Mouse (Mus musculus) midbrain, embryonic 16.5 days (tissue): ENCODE measurements around the gene Gm20538. TPM values are rescaled to one million over a fixed set of nuclear protein-coding genes. Genes with fewer than 3 reads are reported as not detected.

Experiments
- ATAC-seq: fragments of 200-750 bp; cut with Nextera tagmentation; 2 replicates; pipeline ENCODE4 v1.8.0; 2017; ENCODE audit warnings: moderate TSS enrichment
- H3K27ac ChIP-seq: fragments of 300-500 bp; sonication (generic); 2 replicates; pipeline ENCODE4 v1.5.1; 2014; ENCODE audit warnings: mild to moderate bottlenecking, low read length, mixed read lengths
- H3K27me3 ChIP-seq: fragments of 300-500 bp; sonication (generic); 2 replicates; pipeline ENCODE4 v1.6.1; 2014; ENCODE audit warnings: low read depth, low read length, mixed read lengths; ENCODE audit not compliant: control insufficient read depth, insufficient read depth
- H3K36me3 ChIP-seq: fragments of 300-500 bp; sonication (generic); 2 replicates; pipeline ENCODE4 v1.6.1; 2014; ENCODE audit warnings: mild to moderate bottlenecking, low read length, moderate library complexity, mixed read lengths; ENCODE audit not compliant: control insufficient read depth, insufficient read depth
- H3K4me1 ChIP-seq: fragments of 300-500 bp; sonication (generic); 2 replicates; pipeline ENCODE4 v1.6.1; 2014; ENCODE audit warnings: mild to moderate bottlenecking, low read length, mixed read lengths; ENCODE audit not compliant: control insufficient read depth, insufficient read depth
- H3K4me2 ChIP-seq: fragments of 300-500 bp; sonication (generic); 2 replicates; pipeline ENCODE4 v1.6.1; 2014; ENCODE audit warnings: mild to moderate bottlenecking, low read length, mixed read lengths
- H3K4me3 ChIP-seq: fragments of 300-500 bp; sonication (generic); 2 replicates; pipeline ENCODE4 v1.5.1; 2014; ENCODE audit warnings: low read depth, mild to moderate bottlenecking, low read length, moderate library complexity, mixed read lengths
- H3K9ac ChIP-seq: fragments of 300-500 bp; sonication (generic); 2 replicates; pipeline ENCODE4 v1.6.1; 2014; ENCODE audit warnings: low read depth, low read length, mixed read lengths
- H3K9me3 ChIP-seq: fragments of 300-500 bp; sonication (generic); replicated peaks from 2 replicates; pipeline ENCODE4 v1.6.1; 2014; ENCODE audit warnings: mild to moderate bottlenecking, low read length, mixed read lengths; ENCODE audit not compliant: control insufficient read depth, poor library complexity, severe bottlenecking
- WGBS: fragments of 180-500 bp; shearing (Covaris S2); extraction: QIAGEN DNeasy Blood & Tissue Kit; methylation state at CpG from one replicate; pipeline ENCODE4 v1.1.7; 2014; 5-methylcytosine and 5-hydroxymethylcytosine counted together
- polyA plus RNA-seq: library from polyadenylated mRNA; unstranded; fragments of >200 nt; fragmentation: Nextera tagmentation; extraction: Ambion mirVana; gene quantifications from 2 replicates; pipeline ENCODE4 v1.2.1, GENCODE M21; 2015

Gm20538 gene
- polyA plus RNA-seq, 1 experiment from 2014 or later = not detected

GRCm38 (mm10) chr19:44501925-44502324 lies 50.7 kb downstream of the Gm20538 start:
- ATAC-seq = no peak
- 83% methylated on average over 6 of the region's 6 CpGs for WGBS

GRCm38 (mm10) chr19:44500240-44500639 lies 52.4 kb downstream of the Gm20538 start:
- H3K9me3 ChIP-seq = no peaks in the 10 kb centered on the region
- WGBS = 39% methylated on average over 5 of the region's 5 CpGs
- H3K4me3 ChIP-seq = no peak overlapping the region
- peaks cover 82% of the 10 kb centered on the region for H3K27me3 ChIP-seq
- H3K27ac ChIP-seq = no peak overlapping the region
- no peaks in the 10 kb centered on the region for H3K36me3 ChIP-seq
- H3K4me1 ChIP-seq = no peaks in the 10 kb centered on the region
- H3K4me2 ChIP-seq = no peak overlapping the region
- no peak overlapping the region for H3K9ac ChIP-seq
- no peak for ATAC-seq

More at GRCm38 (mm10) chr19:44501925-44502324, 50.7 kb downstream of the Gm20538 start:
- Histone ChIP-seq H3K27ac (no peak overlapping the region), H3K4me3 (no peak overlapping the region), H3K4me1 (no peaks in the 10 kb centered on the region), H3K4me2 (no peak overlapping the region), H3K27me3 (peaks cover 80% of the 10 kb centered on the region), H3K9me3 (no peaks in the 10 kb centered on the region), H3K36me3 (no peaks in the 10 kb centered on the region), H3K9ac (no peak overlapping the region)

DNA sequence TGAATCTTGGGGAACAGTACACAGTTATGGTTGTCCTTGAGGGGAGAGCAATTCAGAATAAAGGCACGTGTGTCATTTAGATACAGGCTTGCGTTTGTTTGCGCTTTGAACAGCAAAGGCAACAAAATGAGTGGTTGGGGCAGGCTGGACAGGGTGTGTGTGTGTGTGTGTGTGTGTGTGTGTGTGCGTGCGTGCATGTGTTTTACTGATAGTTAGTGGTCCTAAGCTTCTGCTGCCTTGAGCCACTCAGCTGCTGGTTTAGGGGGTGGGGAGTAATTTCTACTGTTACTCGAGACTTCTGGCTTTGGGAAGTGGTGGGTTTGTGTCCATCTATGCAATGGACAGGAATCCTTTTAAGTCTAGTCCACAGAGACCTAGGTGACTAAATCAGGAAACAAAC lies 53.7 kb downstream of the Gm20538 start:
- no peaks in the 10 kb centered on the region for H3K4me1 ChIP-seq
- peaks cover 86% of the 10 kb centered on the region for H3K27me3 ChIP-seq
- H3K4me2 ChIP-seq = no peak overlapping the region
- no peak for ATAC-seq
- H3K4me3 ChIP-seq = no peak overlapping the region
- H3K27ac ChIP-seq = no peak overlapping the region
- WGBS = 56% methylated on average over 6 of the region's 6 CpGs
- no peaks in the 10 kb centered on the region for H3K36me3 ChIP-seq
- H3K9ac ChIP-seq = no peak overlapping the region
- H3K9me3 ChIP-seq = no peaks in the 10 kb centered on the region

- H3K36me3 ChIP-seq = no peaks in the 10 kb centered on the region
- no peak overlapping the region for H3K4me3 ChIP-seq
- H3K4me1 ChIP-seq = no peaks in the 10 kb centered on the region
- H3K9ac ChIP-seq = no peak overlapping the region
- 30% methylated on average over 10 of the region's 10 CpGs for WGBS
- H3K27me3 ChIP-seq = peaks cover 88% of the 10 kb centered on the region
- no peaks in the 10 kb centered on the region for H3K9me3 ChIP-seq
- no peak overlapping the region for H3K27ac ChIP-seq
- H3K4me2 ChIP-seq = no peak overlapping the region
- no peak for ATAC-seq
Measured at GRCm38 (mm10) chr19:44496941-44497340, 55.7 kb downstream of the Gm20538 start.

- Histone ChIP-seq H3K4me3 (no peak overlapping the region), H3K36me3 (no peaks in the 10 kb centered on the region), H3K27me3 (peaks cover 88% of the 10 kb centered on the region), H3K4me2 (no peak overlapping the region), H3K4me1 (no peaks in the 10 kb centered on the region), H3K9me3 (no peaks in the 10 kb centered on the region), H3K27ac (no peak overlapping the region), H3K9ac (no peak overlapping the region)
- no peak for ATAC-seq
- WGBS = 25% methylated on average over 8 of the region's 8 CpGs
Measured at GRCm38 (mm10) chr19:44496511-44496910, 56.1 kb downstream of the Gm20538 start.

Other genes starting within 250 kb of the Gm20538 start
- 0.18 and 0.19 TPM in 2 replicates for gene Scd4, start 219.7 kb downstream of the Gm20538 start, polyA plus RNA-seq
- 7.1 and 8.9 TPM in 2 replicates for gene Scd1, start 145.0 kb downstream of the Gm20538 start, polyA plus RNA-seq
- 1.2 and 2.1 TPM in 2 replicates for gene Wnt8b, start 59.4 kb downstream of the Gm20538 start, polyA plus RNA-seq
- gene Sec31b, start 7.0 kb downstream of the Gm20538 start, polyA plus RNA-seq = 0.15 and 0.32 TPM in 2 replicates
- gene Ndufb8, start 2.6 kb upstream of the Gm20538 start, polyA plus RNA-seq = 570 and 615 TPM in 2 replicates
- 25.2 and 28.6 TPM in 2 replicates for gene Hif1an, start 10.0 kb upstream of the Gm20538 start, polyA plus RNA-seq
- gene Pax2, start 203.2 kb upstream of the Gm20538 start, polyA plus RNA-seq = 0.33 and 0.41 TPM in 2 replicates